Mouse (Mus musculus) CD4-positive helper T cell, adult 2 months (primary cell): ENCODE results near the gene Agmat.
"Not testable (repeated sequence)": the region's sequence is repeated elsewhere in the genome, so short reads cannot be mapped to it uniquely, and the experiment has no call there.

Experiments used
- DNase-seq: peaks from one replicate; pipeline ENCODE4 v3.0.0-alpha.2; 2012; ENCODE audit warnings: low read depth, missing footprints, low spot score

The Agmat gene

DNA sequence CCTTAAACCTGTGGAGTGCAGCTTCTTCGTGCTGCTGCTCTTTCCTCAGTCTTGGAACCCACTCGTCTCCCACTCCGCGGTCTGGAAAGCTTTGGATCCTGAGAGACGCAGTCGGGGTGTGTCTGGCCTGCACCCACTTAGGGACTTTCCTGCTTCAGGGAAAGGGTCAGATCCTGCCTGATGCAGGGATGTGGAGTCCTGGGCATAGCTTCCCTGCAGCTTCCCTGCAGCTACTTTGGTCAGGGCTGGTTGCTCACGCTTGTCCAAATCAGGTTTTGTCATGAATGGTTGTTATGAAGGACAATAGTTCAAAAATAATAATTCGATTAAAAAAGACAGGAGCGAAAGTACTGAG is 11.3 kb upstream of the Agmat start:
- no peak for DNase-seq

DNA sequence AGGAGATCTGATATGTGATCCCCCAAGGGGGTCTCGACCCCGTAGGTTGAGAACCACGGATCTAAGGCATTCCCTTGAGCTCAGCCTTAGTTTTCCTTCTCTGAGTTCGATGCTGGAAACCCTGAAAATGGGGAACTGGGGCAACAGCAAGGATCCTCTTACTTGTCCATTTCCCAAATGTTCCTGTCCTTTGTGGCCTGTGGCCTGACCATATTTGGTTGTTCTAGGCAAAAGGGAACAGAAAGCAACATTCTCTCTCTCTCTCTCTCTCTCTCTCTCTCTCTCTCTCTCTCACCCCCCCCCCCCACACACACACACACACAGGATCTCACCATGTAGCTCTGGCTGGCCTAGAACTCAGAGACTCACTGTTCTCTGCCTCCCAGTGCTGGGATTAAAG is 9.6 kb upstream of the Agmat start:
- DNase-seq, result no peak

DNA sequence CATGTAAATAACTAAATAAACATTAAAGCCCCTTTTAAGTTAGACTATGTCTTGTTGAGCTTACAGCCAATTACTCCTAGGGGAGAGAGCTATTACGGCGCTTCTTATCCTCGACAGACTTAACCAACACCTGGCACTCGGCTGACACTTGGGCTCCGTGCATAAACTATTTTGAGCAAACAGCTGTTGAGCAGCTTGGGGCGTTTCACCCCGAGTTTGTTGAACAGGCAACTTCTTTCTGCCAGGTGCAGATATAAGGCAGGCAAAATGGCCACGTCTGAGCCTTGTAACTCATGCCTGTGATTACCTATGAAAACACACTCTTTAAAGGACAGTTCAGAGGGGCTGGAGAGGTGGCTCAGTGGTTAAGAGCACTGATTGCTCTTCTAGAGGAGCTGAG is 8.5 kb upstream of the Agmat start:
- no peak for DNase-seq

DNA sequence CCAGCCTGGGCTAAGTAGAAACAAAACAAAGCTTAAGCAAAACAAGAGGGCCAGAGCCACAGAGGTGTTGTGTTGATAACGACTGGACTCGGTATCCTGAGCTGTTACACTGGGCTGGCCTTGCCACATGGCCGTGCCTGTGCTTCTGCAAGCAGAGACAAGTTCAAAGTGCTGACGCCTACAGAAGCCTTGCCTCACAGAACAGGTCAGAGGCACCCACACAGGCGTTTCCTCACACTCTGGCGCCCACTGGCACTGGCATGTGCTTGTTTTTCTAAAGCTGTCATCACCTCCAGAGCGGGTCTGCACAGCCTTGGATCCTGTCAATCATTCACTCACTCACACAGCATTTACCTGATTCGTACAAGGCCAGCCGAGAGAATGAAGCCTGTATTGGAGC is 4.6 kb upstream of the Agmat start:
- no peak for DNase-seq

DNA sequence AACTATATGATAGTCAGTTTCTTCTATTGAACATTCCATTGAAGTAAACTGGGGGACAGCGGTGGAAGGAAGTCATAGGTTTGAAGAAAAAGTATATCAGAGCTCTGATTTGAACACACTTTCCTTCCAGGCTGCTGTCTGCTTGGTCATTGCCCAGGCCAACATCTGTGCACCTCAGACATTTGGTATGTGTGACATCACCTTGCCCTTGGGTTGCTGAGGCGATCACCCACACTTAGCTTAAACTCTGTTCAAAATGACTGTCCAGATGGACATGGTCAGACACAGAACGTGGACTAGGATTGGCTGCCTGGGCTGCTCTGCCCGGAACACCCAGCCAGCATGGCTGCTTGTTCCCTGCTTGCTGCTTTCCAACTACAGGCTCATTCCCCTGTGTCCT is 4.1 kb upstream of the Agmat start:
- no peak for DNase-seq

DNA sequence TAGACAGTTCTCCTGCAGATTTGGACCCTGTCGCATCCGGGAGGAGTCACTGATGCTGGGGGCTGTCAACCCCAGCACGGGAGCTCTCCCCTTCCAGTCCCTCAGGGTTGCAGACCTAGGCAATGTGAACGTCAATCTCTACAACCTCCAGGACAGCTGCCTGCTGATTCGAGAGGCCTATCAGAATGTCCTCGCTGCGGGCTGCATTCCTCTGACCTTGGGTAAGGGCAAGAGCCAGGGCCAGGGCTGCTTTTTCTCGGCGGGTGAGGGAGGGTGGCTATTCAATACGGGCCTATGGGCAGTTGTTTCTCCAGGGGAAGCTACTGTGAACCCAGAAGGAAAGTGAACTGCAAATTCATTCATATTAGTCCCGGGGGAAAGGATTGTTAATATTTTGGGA is 3.1 kb downstream of the Agmat start:
- no peak for DNase-seq

DNA sequence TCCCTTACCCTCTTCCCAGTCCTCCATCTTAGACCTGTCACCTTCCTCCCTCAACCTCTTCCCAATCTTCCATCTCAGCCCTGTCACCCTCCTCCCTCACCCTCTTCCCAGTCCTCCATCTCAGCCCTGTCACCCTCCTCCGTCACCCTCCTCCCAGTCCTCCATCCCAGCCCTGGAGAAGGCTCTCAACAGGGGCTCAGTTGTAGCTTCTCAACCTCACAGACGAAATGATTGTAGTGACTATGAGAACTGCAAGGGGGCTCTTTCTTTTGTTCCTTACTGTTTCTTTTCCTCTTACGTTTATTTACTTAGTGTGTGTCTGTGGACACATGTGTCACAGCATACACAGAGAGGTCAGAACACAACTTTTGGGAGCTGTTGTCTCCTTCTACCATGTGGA is 4.4 kb downstream of the Agmat start:
- no peak for DNase-seq

DNA sequence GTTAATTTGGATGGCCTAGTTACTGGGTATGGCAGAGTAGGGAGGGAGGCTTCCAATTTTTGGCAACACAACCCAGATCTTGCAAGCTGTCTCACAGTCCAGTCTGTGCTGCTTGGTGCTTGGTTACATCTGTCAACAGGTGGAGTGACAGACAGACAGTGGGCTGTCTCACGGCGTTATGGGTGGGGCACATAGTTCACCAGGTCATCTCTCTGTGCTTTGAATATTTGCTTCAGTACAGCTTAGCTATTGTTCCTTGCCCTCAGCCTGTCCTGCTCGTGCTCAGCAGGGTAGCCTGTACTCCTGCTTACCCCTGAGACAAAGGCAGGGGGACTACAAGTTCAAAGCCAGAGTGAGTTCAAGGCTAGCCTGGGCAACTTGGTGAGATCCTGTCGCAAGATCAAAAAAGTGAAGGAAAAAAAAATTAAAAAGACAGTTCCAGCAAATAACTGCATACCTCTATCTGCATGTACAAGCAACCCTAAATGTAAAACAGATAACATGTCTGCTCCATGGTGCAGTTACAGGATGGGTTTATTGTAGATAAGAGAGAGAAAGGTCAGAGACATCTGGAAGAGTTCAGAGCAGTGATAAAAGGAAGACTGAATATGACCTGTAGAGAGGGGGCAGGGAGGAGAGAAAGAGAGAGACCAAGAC is 5.1 kb downstream of the Agmat start:
- DNase-seq, result no peak

DNA sequence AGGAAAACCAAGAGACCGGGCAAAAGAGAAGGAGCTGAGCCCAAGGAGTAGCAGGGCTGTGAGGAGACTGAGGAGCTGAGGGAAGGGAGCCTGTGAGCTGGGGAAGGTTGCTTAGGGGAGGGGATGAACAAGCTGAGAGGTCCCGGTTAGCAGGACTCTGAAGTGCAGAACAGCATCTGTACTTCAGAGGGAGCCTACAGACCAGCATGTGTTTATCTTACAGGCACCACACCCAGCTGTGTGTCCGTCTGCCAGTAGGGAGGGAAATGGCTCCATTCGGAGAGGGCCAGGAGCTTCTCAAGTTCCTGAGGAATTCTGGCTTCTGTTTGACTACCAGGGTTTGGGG is 5.6 kb downstream of the Agmat start:
- no peak for DNase-seq

DNA sequence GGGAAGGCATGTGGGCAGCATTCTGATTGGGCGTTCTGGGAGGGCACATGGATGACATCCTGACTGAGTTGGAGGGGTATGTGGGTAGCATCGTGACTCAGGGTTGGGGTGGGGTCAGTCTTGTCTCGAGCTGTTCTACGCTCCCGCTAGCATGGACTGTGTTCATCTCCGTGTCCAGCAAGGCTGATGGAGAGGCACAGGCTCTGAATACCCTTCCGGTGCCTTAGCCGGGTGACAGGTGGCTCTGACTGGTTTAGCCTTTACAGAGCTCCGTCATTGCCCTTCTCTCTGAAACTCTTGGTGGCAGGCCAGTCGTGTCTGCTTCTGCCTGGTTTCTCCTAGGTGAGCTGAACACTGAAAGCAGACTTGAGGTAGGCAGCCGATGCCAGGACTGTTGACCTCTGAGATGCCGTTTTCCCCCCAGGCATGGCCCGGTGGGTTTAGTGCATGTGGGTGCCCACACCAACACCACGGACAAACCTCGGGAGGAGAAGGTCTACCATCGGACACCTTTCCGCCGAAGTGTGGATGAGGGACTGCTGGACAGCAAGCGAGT is 9.0 kb downstream of the Agmat start:
- DNase-seq, result no peak

DNA sequence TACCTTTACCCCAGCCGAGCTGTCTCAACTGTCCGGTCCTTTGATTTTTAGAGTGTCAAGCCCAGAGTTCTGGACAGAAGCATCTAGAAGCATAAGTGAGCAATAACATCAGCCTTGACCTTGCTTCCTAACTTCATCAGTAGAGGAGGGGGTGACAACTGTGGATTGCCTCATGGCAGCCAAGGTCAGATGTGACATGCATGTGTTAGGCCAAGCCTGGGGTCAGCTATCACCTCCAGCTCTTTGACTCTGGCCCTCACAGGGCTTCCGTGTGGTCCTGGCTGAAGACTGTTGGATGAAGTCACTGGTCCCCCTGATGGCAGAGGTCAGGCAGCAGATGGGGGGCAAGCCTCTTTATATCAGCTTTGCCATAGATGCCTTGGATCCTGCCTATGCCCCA is 10.7 kb downstream of the Agmat start:
- no peak for DNase-seq

DNA sequence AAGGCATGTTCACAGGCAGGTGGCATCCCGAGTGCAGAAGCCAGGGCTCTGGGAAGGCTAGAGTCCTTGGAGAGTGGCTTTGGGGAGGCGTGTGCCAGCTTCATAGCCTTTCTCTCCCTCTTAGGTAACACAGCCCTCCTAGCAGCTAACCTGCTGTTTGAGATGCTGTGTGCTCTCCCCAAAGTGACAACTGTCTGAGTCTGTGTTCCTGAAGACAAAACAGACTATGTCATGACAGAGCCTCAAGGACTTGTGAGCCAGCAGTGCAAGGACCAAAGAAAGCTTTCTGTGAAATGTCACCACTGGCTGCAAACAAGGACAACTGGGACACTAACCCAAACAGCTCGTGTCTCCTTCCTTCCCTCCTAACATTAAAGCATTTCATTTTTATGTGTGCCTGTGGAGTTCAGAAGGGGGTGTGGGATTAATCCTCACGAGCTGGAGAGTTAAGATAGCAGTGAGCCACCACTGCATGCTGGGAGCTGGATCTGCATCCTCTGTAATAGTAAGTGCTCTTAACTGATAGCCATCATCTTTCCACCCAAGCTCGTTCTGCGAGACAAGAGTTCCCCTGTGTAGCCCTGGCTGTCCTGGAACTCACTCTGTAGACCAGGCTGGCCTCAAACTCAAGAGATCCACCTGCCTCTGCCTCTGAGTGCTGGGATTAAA is 12.5 kb downstream of the Agmat start:
- no peak for DNase-seq

DNA sequence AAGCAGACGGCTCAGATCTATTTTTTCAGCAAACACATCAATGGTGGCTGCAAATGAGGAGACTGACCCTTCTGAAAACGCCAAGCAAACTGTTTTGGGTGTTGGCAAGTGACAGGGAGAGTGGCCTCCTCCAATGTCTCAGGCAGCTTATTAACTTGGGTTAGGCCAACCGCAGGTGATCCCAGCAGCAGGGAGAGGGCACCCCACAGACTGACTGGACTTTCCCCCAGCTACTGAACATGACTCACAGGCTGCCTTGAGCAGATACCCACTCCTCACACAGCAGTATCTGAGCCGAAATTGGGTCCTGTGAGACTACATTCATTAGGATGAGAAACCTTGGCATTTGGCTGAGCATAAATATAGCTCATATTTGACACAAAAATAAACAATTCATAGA is 14.5 kb downstream of the Agmat start:
- no peak for DNase-seq

DNA sequence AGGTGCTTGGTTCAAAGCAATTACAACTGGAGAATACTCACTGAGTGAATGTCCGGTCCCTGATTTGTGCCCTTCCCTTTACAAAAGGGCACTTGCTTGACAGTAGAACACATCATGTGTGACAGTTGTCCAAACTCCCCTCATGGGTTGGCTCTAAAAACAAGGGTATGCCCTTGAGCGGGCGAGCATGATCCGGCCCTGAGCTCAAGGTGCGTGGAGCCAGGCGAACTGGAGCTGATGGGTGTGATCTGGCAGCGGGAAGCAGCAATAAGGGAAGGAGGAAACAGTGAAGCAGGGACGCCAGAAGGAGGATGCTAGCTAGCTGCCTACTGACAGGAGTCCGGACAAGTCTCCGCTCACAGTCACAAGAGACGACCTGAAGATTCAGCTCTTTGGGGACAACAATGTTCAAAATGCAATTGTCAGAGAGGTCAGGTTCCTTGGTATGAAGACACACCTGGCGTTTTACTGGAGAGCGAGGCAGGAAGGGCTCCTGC is 15.7 kb downstream of the Agmat start:
- no peak for DNase-seq

DNA sequence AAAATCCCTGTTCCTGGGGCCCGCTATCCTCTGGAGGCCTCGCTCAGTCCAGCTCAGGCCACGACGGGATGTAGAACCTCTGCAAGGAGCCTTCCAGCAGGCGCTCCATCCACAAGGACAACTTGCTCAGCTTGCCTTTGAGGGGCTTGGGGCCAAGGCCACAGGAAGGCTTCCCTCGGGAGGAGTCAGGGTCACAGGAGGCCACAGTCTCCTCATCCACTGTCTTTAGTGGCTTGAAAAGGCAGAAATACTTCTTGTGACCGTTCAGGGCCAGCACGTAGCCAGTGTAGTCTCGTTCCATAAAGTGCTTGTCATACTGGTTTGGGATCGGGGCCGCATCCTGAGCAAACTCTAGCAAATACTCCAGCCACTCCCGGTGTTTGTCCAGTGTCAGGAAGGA is 17.0 kb downstream of the Agmat start:
- no peak for DNase-seq

DNA sequence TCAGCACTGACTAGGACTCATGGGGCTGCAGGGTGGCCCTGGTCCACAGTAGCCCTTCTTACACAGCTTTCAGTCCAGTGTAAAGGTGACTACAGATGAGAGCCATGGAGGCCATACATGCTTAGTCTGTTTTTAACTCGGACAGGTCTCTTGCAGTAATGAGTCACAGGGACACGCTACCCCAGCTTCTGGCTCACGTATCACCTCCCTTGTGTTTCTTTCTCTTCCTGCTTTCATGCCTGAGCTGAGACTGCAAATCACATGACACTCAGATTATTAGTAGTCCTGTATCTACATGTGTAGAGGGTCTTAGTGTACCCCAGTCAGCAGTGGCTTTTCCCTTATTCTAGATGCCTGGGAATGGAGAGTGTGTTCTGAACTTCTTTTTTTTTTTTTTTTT is 18.5 kb downstream of the Agmat start:
- no peak for DNase-seq

DNA sequence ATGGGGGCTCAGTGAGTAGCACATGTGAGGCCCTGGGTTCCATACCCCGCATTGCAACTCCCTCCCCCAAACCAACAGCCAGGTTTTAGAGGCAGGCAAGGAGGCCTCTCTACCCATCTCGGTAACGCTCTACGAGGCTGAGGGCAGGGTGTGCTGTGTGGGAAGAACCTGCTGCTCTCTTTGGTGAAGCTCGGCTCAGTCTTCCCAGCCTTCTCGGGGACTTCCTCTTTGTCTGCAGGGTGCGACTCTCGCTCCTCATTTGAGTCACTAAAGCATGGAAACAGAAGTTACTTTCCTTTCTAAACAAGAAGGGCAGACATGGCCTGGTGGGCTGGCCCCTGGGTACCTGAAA is 19.8 kb downstream of the Agmat start:
- DNase-seq, result peak; percentile 18

DNA sequence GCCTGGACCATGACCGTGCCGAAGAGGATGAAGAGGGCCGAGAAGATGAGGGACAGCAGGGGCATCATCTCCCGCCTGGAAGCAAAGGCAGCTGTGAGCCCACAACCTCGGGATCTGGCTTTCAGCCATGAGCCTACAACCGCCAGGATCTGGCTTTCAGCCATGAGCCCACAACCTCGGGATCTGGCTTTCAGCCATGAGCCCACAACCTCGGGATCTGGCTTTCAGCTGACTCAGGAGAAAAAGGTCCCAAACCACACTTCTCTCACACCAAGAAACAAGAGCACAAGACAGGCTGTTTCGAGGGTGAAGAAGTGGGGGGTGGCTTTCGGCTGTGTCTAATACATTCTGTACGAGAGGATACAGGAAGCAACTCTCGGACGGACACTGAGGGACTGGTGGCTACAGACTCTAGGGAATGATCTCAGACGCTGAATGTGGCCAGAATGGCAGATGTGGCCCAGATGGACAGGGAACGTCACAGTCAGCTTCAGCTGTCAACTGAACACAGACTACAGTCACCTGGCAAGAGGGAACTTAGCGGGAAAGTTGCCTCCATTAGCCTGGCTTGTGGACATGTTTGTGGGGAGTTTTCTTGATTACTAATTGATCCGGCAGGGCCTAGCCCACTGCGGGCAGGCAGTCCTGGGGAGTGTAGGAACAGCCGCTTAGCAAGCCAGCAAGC is 20.3 kb downstream of the Agmat start:
- DNase-seq, result no peak

DNA sequence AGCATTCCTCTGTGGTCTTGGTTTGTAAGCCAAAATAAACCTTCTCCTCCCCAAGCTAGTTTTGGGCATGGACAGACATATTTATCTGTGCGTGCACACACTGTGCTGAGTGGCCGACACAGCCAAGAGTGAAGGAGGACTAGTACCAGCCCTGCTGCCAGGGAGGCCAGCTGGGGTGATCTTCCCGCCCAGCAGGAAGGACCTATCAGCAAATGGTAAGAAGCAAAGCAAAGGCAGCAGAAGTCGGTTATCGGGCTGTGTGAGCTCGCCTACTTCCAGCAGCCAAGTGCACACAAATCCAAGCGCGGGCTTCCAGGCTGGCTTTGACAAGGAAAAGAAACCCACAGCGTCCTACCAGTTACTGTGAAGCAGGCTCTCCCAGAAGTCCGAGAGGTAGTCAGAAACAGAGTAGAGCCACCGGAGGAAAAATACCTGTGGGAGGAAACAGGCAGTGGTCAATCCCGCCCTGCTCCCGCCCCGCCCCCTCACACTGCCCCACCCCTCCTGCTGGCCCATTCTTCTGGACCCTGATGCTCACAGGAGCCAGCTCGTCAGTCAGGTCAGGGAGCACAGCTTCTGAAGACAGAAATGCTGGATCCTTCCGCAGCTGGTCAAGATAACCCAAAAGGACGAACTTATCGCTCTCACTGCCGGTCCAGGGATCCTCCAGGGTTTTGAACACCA is 21.0 kb downstream of the Agmat start:
- no peak for DNase-seq

DNA sequence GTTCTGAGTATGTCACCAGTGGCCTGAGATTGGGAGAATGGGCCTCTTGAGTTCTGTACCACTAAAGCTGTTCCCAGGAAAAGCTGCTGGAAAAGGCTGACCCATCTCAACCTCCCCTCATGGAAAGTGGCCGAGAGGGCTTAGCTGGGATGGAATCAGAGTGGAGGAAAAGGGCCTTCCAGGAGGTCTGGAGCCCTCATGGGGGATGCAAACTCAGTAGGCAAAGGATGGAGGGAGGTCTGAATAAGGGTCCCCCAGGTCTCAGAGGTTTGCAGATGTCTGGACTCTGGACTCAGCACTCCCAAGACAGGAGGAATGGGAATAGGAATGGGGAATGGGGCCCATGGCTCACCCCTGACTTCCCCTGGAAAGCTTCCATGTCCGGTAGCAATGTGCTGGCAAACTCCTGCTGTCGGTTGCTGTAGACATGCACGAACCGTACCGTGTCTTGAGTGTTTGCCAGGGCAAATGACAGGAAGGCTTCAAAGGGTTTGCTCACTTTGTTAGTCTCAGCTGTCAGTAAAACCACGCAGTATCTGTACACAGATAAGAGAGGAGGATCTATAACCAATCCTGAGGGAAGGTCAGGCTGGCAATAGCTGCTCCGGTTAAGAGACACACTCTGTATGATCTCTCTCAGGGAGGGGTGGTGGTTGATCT is 23.2 kb downstream of the Agmat start:
- DNase-seq, result no peak

DNA sequence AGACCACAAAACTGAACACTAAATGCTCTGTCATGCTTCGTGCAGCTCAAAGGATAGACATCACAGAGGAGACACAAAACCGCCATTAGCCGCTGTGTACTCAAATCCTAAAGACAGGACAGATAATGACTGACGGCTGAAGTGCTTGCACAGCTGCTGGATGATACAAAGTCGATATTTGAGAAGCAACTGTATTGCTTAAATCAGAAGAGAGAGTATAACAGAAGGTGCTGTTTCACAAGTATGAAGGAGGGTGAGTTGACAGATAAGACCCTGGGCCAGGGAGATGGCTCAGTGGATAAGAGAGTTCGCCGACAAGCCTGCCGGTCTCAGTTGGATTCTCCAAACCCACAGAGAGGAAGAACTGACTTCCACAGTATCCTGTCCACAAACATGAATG is 25.4 kb downstream of the Agmat start:
- no peak for DNase-seq

DNA sequence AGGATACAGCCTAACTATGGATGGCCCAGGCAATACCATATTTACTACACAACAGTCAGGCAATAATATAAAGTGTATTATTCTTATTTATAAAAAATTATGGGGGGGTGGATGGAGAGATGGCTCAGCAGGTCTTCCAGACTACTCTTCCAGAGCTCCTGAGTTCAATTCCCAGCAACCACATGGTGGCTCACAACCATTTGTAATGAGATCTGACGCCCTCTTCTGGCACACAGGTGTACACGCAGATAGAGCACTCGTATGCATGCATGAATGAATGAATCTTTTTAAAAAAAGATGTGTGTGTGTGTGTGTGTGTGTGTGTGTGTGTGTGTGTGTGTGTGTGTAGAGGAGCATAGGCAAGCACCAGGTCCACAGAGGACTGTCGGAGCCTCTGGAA is 26.5 kb downstream of the Agmat start:
- not testable (repeated sequence) for DNase-seq
